ENCODE assay signal across 8 mouse cellular contexts in the genomic region with DNA sequence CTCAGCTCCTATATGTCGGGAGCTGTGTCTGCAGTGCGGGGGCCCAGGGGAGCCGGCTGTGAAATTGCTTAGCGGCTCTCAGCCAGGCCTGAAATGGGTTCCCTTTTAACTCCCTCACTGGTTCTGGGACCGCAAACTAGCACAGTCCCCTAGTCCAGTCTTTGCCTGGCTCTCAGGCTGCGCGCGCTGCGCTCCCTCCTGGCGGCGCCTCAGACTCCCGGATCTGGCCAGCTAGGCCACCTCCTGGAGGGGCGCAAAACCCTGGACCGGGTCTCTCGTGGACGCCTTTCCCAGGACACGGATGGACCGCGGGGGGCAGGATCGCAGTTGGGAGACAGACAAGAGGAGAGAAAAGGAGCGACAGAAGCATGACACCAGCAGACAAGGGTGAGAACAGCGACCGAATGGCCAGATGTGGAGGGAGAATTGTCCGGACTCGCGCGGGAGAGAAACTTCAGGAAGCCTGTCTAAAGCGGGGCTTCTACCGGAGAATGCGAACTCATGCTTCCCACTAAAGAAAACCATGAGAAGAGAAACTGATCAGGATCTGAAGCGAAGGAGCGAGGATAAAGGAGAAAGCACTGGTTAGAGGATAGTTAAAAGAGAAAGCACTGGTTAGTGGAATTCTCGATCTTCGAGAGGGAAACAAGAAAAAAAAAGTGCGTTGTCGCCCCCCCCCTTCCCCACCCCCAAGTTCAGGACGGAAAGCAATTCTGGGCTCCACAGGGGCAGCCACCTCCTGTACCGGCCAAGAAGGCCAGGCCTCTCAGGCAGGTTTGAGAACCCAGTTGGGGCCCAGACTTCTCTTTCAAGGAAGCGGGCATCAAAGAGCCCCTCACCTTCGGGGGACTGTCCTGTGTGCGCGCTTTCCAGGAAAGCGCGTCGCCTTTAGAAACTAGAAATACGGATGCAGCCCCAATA. TPM values are rescaled to one million over a fixed set of nuclear protein-coding genes. Genes with fewer than 3 reads are reported as not detected.
DNase-seq lines count a peak whose midpoint lies in the region; ATAC-seq and TF ChIP-seq lines count a peak whose summit lies in the region.

No protein-coding gene starts in this region.

- no peak overlapping the region for H3K27ac ChIP-seq in embryonic facial prominence, embryonic 10.5 days (replicated peaks)
- H3K27ac ChIP-seq in hindbrain, embryonic 16.5 days (ENCODE audit: low read depth, low read length): no peak overlapping the region
- H3K27ac ChIP-seq in liver, embryonic 16.5 days (ENCODE audit: low read length): no peak overlapping the region
- H3K27ac ChIP-seq in small intestine, adult 2 months (ENCODE audit: insufficient read depth, low read depth, low read length): no peak overlapping the region

- TF ChIP-seq POLR2A in small intestine, adult 2 months (IDR thresholded peaks at IDR 0.05; ENCODE audit: low read depth, low read length): no peak

- ATAC-seq in hindbrain, embryonic 16.5 days: no peak
- ATAC-seq in liver, embryonic 16.5 days (ENCODE audit: low read depth): no peak

- no peak for TF ChIP-seq CTCF in small intestine, adult 2 months (IDR thresholded peaks at IDR 0.05; ENCODE audit: extremely low read depth, insufficient read length, insufficient replicate concordance, low read depth, low read length)

- under 1% methylated on average over 46 of the region's 46 CpGs for WGBS in embryonic facial prominence, embryonic 10.5 days
- 1% methylated on average over 46 of the region's 46 CpGs for WGBS in hindbrain, embryonic 16.5 days
- WGBS in liver, embryonic 16.5 days (ENCODE audit: insufficient replicate concordance): 2% methylated on average over 46 of the region's 46 CpGs
- 9% methylated on average over 46 of the region's 46 CpGs for WGBS in small intestine, adult 2 months

- peak overlapping the region; percentile 35 for H3K9ac ChIP-seq in hindbrain, embryonic 16.5 days (ENCODE audit: low read depth, low read length)
- H3K9ac ChIP-seq in liver, embryonic 16.5 days (ENCODE audit: low read depth, low read length): no peak overlapping the region

- H3K27me3 ChIP-seq in embryonic facial prominence, embryonic 10.5 days (replicated peaks; ENCODE audit: low read depth, poor library complexity, severe bottlenecking): peaks cover 94% of the 10 kb centered on the region
- peaks cover 22% of the 10 kb centered on the region for H3K27me3 ChIP-seq in hindbrain, embryonic 16.5 days (replicated peaks; ENCODE audit: control insufficient read depth, insufficient read depth, low read length)
- H3K27me3 ChIP-seq in liver, embryonic 16.5 days (ENCODE audit: control insufficient read depth, insufficient read depth, low read depth, low read length): peaks cover 73% of the 10 kb centered on the region
- peaks cover 45% of the 10 kb centered on the region for H3K27me3 ChIP-seq in small intestine, adult 2 months (ENCODE audit: control insufficient read depth, insufficient read depth, low read length)

- H3K4me1 ChIP-seq in embryonic facial prominence, embryonic 10.5 days: peaks cover 33% of the 10 kb centered on the region
- peaks cover 16% of the 10 kb centered on the region for H3K4me1 ChIP-seq in hindbrain, embryonic 16.5 days (ENCODE audit: control insufficient read depth, insufficient read depth, low read depth, low read length)
- no peaks in the 10 kb centered on the region; the same call in 1 of the 2 replicates for H3K4me1 ChIP-seq in liver, embryonic 16.5 days (ENCODE audit: control insufficient read depth, low read depth, low read length)
- H3K4me1 ChIP-seq in small intestine, adult 2 months (ENCODE audit: control insufficient read depth, insufficient read depth, insufficient read length, low read length): peaks cover 3% of the 10 kb centered on the region; the same call in 1 of the 2 replicates

- peak; percentile 7 for DNase-seq in cerebellum, adult 9-11 months
- DNase-seq in cerebellum, adult 8-10 months: no peak
- peak; percentile 79 for DNase-seq in embryonic facial prominence, embryonic 10.5 days (ENCODE audit: low spot score)
- no peak for DNase-seq in layer of hippocampus, adult 11-12 months (ENCODE audit: low spot score)
- DNase-seq in left cerebral cortex, adult 11 months (ENCODE audit: low spot score): no peak

- no peaks in the 10 kb centered on the region for H3K36me3 ChIP-seq in embryonic facial prominence, embryonic 10.5 days (replicated peaks)
- no peaks in the 10 kb centered on the region for H3K36me3 ChIP-seq in hindbrain, embryonic 16.5 days (ENCODE audit: control insufficient read depth, insufficient read depth, low read length)
- H3K36me3 ChIP-seq in liver, embryonic 16.5 days (ENCODE audit: control insufficient read depth, insufficient read depth): no peaks in the 10 kb centered on the region
- H3K36me3 ChIP-seq in small intestine, adult 2 months (ENCODE audit: control insufficient read depth, insufficient read depth, low read length): no peaks in the 10 kb centered on the region

- peak overlapping the region; percentile 44 for H3K4me3 ChIP-seq in embryonic facial prominence, embryonic 10.5 days
- H3K4me3 ChIP-seq in hindbrain, embryonic 16.5 days (ENCODE audit: low read length): peak overlapping the region; percentile 34
- H3K4me3 ChIP-seq in liver, embryonic 16.5 days (ENCODE audit: low read depth, low read length): peak overlapping the region; percentile 28
- peak overlapping the region; percentile 37 for H3K4me3 ChIP-seq in small intestine, adult 2 months (ENCODE audit: low read depth, low read length)

- peak overlapping the region; percentile 61 for H3K4me2 ChIP-seq in hindbrain, embryonic 16.5 days (ENCODE audit: low read length)
- peak overlapping the region; percentile 36 for H3K4me2 ChIP-seq in liver, embryonic 16.5 days (ENCODE audit: low read depth, low read length)

- no peaks in the 10 kb centered on the region for H3K9me3 ChIP-seq in embryonic facial prominence, embryonic 10.5 days
- H3K9me3 ChIP-seq in hindbrain, embryonic 16.5 days (ENCODE audit: control insufficient read depth, low read length): no peaks in the 10 kb centered on the region
- H3K9me3 ChIP-seq in liver, embryonic 16.5 days (replicated peaks; ENCODE audit: control insufficient read depth, low read length): no peaks in the 10 kb centered on the region

RNA-seq across cellular contexts. Expression of a gene that starts 4.4 kb away (rescaled TPM):
- 4.8 and 8.2 TPM in 2 replicates for polyA plus RNA-seq in embryonic facial prominence, embryonic 10.5 days (2016; fragmentation: Nextera tagmentation; extraction: Ambion mirVana)
- polyA plus RNA-seq in hindbrain, embryonic 16.5 days (2015; fragmentation: Nextera tagmentation; extraction: Ambion mirVana): 19.3 and 22.6 TPM in 2 replicates
- polyA plus RNA-seq in liver, embryonic 16.5 days (2015; fragmentation: Nextera tagmentation; extraction: Ambion mirVana): not detected in 2 replicates
- 0.51 TPM in 1 of 2 replicates, not detected in the other for polyA plus RNA-seq in small intestine, adult 2 months (2012; rRNA removed)

Comparison
In these comparisons a context has a peak if more than half of its experiments do, and no peak if none do; other contexts are left out.
1. DNase-seq: peak in cerebellum, adult 9-11 months (single experiment) and embryonic facial prominence, embryonic 10.5 days (single experiment); none in cerebellum, adult 8-10 months (single experiment), layer of hippocampus, adult 11-12 months (single experiment) and left cerebral cortex, adult 11 months (single experiment).
2. Peak in every context shown above with its lines, with median percentiles within 50 percentile points of each other: H3K4me3 ChIP-seq.